In genomic region chr7:74047591-74047990, GRCm38 (mm10) we compare ENCODE assay signal across 13 mouse cellular contexts.
"Had no signal": no experiment of that assay in that cellular context is flagged by ENCODE, and none has a peak within 500 bp of the region (broad histone marks: within the 10 kb centered on the region; RNA-seq: fewer than 3 reads in every experiment).

No protein-coding gene starts in this region.

- H3K27ac ChIP-seq: layer of hippocampus, adult 2 months; left cerebral cortex, adult 2 months; liver, embryonic 13.5 days; midbrain, embryonic 15.5 days had no signal

- ATAC-seq: midbrain, embryonic 15.5 days had no signal

- H3K9me3 ChIP-seq: liver, embryonic 13.5 days; midbrain, embryonic 15.5 days had no signal

- H3K36me3 ChIP-seq: liver, embryonic 13.5 days; midbrain, embryonic 15.5 days had no signal

- H3K4me3 ChIP-seq: layer of hippocampus, adult 2 months; left cerebral cortex, adult 2 months; liver, embryonic 13.5 days; midbrain, embryonic 15.5 days had no signal

- H3K4me1 ChIP-seq: liver, embryonic 13.5 days had no signal

- DNase-seq: kidney, adult 11 months; kidney, adult 9 months; kidney, postnatal 14 days; layer of hippocampus, postnatal 36 days; liver, embryonic 13.5 days; lung, adult 2 months; lung, postnatal 14 days; lung, postnatal 4 days; thymus, adult 18-20 months; thymus, postnatal 36 days had no signal

- H3K4me2 ChIP-seq: liver, embryonic 13.5 days; midbrain, embryonic 15.5 days had no signal

- H3K27me3 ChIP-seq: liver, embryonic 13.5 days; midbrain, embryonic 15.5 days had no signal

- H3K9ac ChIP-seq: liver, embryonic 13.5 days; midbrain, embryonic 15.5 days had no signal
